Mouse (Mus musculus) natural killer cell, adult 2 months (primary cell): ENCODE measurements around the gene Borcs6.
A peak's percentile ranks its signal among the peaks of the same experiment; 100 is the strongest.
"Not testable (repeated sequence)": the region's sequence is repeated elsewhere in the genome, so short reads cannot be mapped to it uniquely, and the experiment has no call there.

Source experiments
- DNase-seq, 2 experiments: peaks; one replicate each; pipeline ENCODE4 v3.0.0; 2022; ENCODE audit warnings: low spot score in 2 of 2

The Borcs6 gene

GRCm38 (mm10) chr11:69059357-69059974 lies at the start of gene Borcs6:
TSS of gene Borcs6 (plus strand) at chr11:69059717.
- DNase-seq: peak; percentile 92 to 94

GRCm38 (mm10) chr11:69010400-69011323 lies 48.9 kb upstream of the Borcs6 start:
- no peak for DNase-seq

- not testable (repeated sequence) for DNase-seq
Measured at GRCm38 (mm10) chr11:69011445-69011844, 48.1 kb upstream of the Borcs6 start.

- DNase-seq: peak; percentile 84
Measured at GRCm38 (mm10) chr11:69012071-69012601, 47.4 kb upstream of the Borcs6 start.

GRCm38 (mm10) chr11:69015644-69016441 lies 43.7 kb upstream of the Borcs6 start, which contains the start of gene Ctc1:
TSS of gene Ctc1 (plus strand) at chr11:69015911.
- DNase-seq: peak; percentile 86 to 89

- no peak for DNase-seq
Measured at GRCm38 (mm10) chr11:69016755-69017154, 42.8 kb upstream of the Borcs6 start.

GRCm38 (mm10) chr11:69020691-69021090 lies 38.8 kb upstream of the Borcs6 start:
- DNase-seq: no peak

GRCm38 (mm10) chr11:69026562-69026961 lies 33.0 kb upstream of the Borcs6 start:
- no peak for DNase-seq

- no peak for DNase-seq
Measured at GRCm38 (mm10) chr11:69028805-69029204, 30.7 kb upstream of the Borcs6 start.

- no peak for DNase-seq
Measured at GRCm38 (mm10) chr11:69033552-69033951, 26.0 kb upstream of the Borcs6 start.

GRCm38 (mm10) chr11:69034585-69034984 lies 24.9 kb upstream of the Borcs6 start:
- DNase-seq: no peak

GRCm38 (mm10) chr11:69035411-69035810 lies 24.1 kb upstream of the Borcs6 start:
- no peak for DNase-seq

- DNase-seq: peak; percentile 63 to 80
Measured at GRCm38 (mm10) chr11:69035849-69036248, 23.7 kb upstream of the Borcs6 start.

GRCm38 (mm10) chr11:69036486-69037230 lies 22.9 kb upstream of the Borcs6 start:
- DNase-seq: peak; percentile 85 to 87

GRCm38 (mm10) chr11:69037231-69038061 lies 22.1 kb upstream of the Borcs6 start:
- DNase-seq: peak; percentile 80 to 85

- DNase-seq: no peak
Measured at GRCm38 (mm10) chr11:69038173-69038572, 21.3 kb upstream of the Borcs6 start.

- DNase-seq: peak; percentile 71 to 76
Measured at GRCm38 (mm10) chr11:69045531-69046394, 13.8 kb upstream of the Borcs6 start, which contains the start of gene Aurkb. TSS of gene Aurkb (plus strand) at chr11:69045647.

GRCm38 (mm10) chr11:69046395-69046774 lies 13.1 kb upstream of the Borcs6 start:
- no peak for DNase-seq

- no peak for DNase-seq
Measured at GRCm38 (mm10) chr11:69047592-69047991, 11.9 kb upstream of the Borcs6 start.
